Mouse (Mus musculus) left cerebral cortex, adult 8-10 months (tissue): ENCODE data around the gene Mob2. TPM values are rescaled to one million over a fixed set of nuclear protein-coding genes. Genes with fewer than 3 reads are reported as not detected.

Source experiments
- DNase-seq, 2 experiments: peaks; one replicate each; pipeline ENCODE4 v3.0.0; 2022; ENCODE audit warnings: low spot score in 2 of 2
- total RNA-seq, 4 experiments: library from RNA; stranded (reverse); gene quantifications; 2 replicates each; pipeline ENCODE4 v1.2.4; 2022

Gene Mob2
- total RNA-seq, 4 experiments from 2014 or later: 32.6 to 34.9 (median 33.7) TPM

- DNase-seq: no peak
Observed at GRCm38 (mm10) chr7:142025926-142026325, 34.9 kb downstream of the Mob2 start.

GRCm38 (mm10) chr7:142025196-142025595 lies 35.7 kb downstream of the Mob2 start:
- DNase-seq: no peak

- DNase-seq: no peak
Observed at GRCm38 (mm10) chr7:142020827-142021226, 40.0 kb downstream of the Mob2 start.

GRCm38 (mm10) chr7:142019699-142020098 lies 41.2 kb downstream of the Mob2 start:
- DNase-seq: no peak

GRCm38 (mm10) chr7:142016562-142016961 lies 44.3 kb downstream of the Mob2 start:
- DNase-seq: no peak

- DNase-seq: no peak
Observed at GRCm38 (mm10) chr7:142001597-142002340, 59.1 kb downstream of the Mob2 start.

- no peak for DNase-seq
Observed at GRCm38 (mm10) chr7:142000661-142001060, 60.2 kb downstream of the Mob2 start.

GRCm38 (mm10) chr7:141994121-141994520 lies 66.7 kb downstream of the Mob2 start:
- no peak for DNase-seq

GRCm38 (mm10) chr7:141991183-141991582 lies 69.7 kb downstream of the Mob2 start:
- DNase-seq: no peak

- DNase-seq: no peak
Observed at GRCm38 (mm10) chr7:141988314-141988806, 72.5 kb downstream of the Mob2 start.

- no peak for DNase-seq
Observed at GRCm38 (mm10) chr7:141981237-141981636, 79.6 kb downstream of the Mob2 start.

- DNase-seq: no peak
Observed at GRCm38 (mm10) chr7:141979247-141979646, 81.6 kb downstream of the Mob2 start.

GRCm38 (mm10) chr7:141978003-141978402 lies 82.9 kb downstream of the Mob2 start:
- DNase-seq: no peak

- DNase-seq: peak in 1 of 2 experiments; percentile 60
Observed at GRCm38 (mm10) chr7:141972831-141973619, 87.8 kb downstream of the Mob2 start.

- no peak for DNase-seq
Observed at GRCm38 (mm10) chr7:141966281-141966680, 94.6 kb downstream of the Mob2 start.

GRCm38 (mm10) chr7:141962521-141962920 lies 98.3 kb downstream of the Mob2 start:
- DNase-seq: no peak

- DNase-seq: peak in 1 of 2 experiments; percentile 70
Observed at GRCm38 (mm10) chr7:141961491-141961890, 99.4 kb downstream of the Mob2 start.

GRCm38 (mm10) chr7:141960926-141961325 lies 99.9 kb downstream of the Mob2 start:
- DNase-seq: no peak

- DNase-seq: no peak
Observed at GRCm38 (mm10) chr7:141959133-141959532, 101.7 kb downstream of the Mob2 start.
